Mouse (Mus musculus) forebrain, embryonic 14.5 days (tissue): Measurements from ENCODE around the gene Fam19a2. TPM values are rescaled to one million over a fixed set of nuclear protein-coding genes. Genes with fewer than 3 reads are reported as not detected.

Experiments
- ATAC-seq: fragments of 200-750 bp; cut with Nextera tagmentation; 2 replicates; pipeline ENCODE4 v1.8.0; 2017; ENCODE audit warnings: mild to moderate bottlenecking, moderate library complexity
- DNase-seq: peaks from one replicate; pipeline ENCODE4 v3.0.0-alpha.2; 2015; ENCODE audit warnings: low spot score
- H3K27ac ChIP-seq: fragments of 300-500 bp; sonication (generic); 2 replicates; pipeline ENCODE4 v1.5.1; 2014; ENCODE audit warnings: low read depth, mild to moderate bottlenecking, control low read depth, low read length, moderate library complexity
- H3K27me3 ChIP-seq: fragments of 300-500 bp; sonication (generic); replicated peaks from 2 replicates; pipeline ENCODE4 v1.6.1; 2014; ENCODE audit warnings: low read length, control low read depth, mixed read lengths; ENCODE audit not compliant: control insufficient read depth, insufficient read depth
- H3K36me3 ChIP-seq: fragments of 300-500 bp; sonication (generic); 2 replicates; pipeline ENCODE4 v1.6.1; 2014; ENCODE audit warnings: low read length, control low read depth; ENCODE audit not compliant: control insufficient read depth, insufficient read depth
- H3K4me1 ChIP-seq: fragments of 300-500 bp; sonication (generic); 2 replicates; pipeline ENCODE4 v1.6.1; 2014; ENCODE audit warnings: antibody characterized with exemption, low read length, control low read depth; ENCODE audit not compliant: control insufficient read depth, insufficient read depth
- H3K4me2 ChIP-seq: fragments of 300-500 bp; sonication (generic); 2 replicates; pipeline ENCODE4 v1.6.1; 2014; ENCODE audit warnings: mild to moderate bottlenecking, control low read depth, low read length
- H3K4me3 ChIP-seq: fragments of 300-500 bp; sonication (generic); 2 replicates; pipeline ENCODE4 v1.5.1; 2014; ENCODE audit warnings: low read depth, low read length, control low read depth
- H3K9ac ChIP-seq: fragments of 300-500 bp; sonication (generic); 2 replicates; pipeline ENCODE4 v1.6.1; 2014; ENCODE audit warnings: mild to moderate bottlenecking, low read length, control low read depth, moderate library complexity
- H3K9me3 ChIP-seq: fragments of 300-500 bp; sonication (generic); replicated peaks from 2 replicates; pipeline ENCODE4 v1.6.1; 2016; ENCODE audit warnings: low read length, control low read depth, mixed read lengths; ENCODE audit not compliant: control insufficient read depth
- WGBS: fragments of 180-500 bp; shearing (Covaris S2); extraction: QIAGEN DNeasy Blood & Tissue Kit; methylation state at CpG from one replicate; pipeline ENCODE4 v1.1.7; 2014; 5-methylcytosine and 5-hydroxymethylcytosine counted together
- polyA plus RNA-seq: library from polyadenylated mRNA; unstranded; fragments of >200 nt; fragmentation: Nextera tagmentation; extraction: Ambion mirVana; gene quantifications from 2 replicates; pipeline ENCODE4 v1.2.1, GENCODE M21; 2014

Fam19a2 gene
- polyA plus RNA-seq, 1 experiment from 2014 or later = 21.4 TPM

- Histone ChIP-seq H3K9ac (no peak overlapping the region), H3K36me3 (no peaks in the 10 kb centered on the region), H3K4me2 (no peak overlapping the region), H3K4me3 (no peak overlapping the region), H3K4me1 (no peaks in the 10 kb centered on the region), H3K27me3 (no peaks in the 10 kb centered on the region), H3K9me3 (no peaks in the 10 kb centered on the region), H3K27ac (no peak overlapping the region)
- 11% methylated on average over 8 of the region's 8 CpGs for WGBS
- ATAC-seq (peak; percentile 52; the same call in 1 of the 2 replicates), DNase-seq (peak; percentile 23)
Measured at GRCm38 (mm10) chr10:123692186-123692925, 428.6 kb downstream of the Fam19a2 start.

- ATAC-seq (no peak), DNase-seq (no peak)
- WGBS = 54% methylated on average over 4 of the region's 4 CpGs
- no peak overlapping the region for H3K27ac ChIP-seq
- no peaks in the 10 kb centered on the region for H3K27me3 ChIP-seq
- H3K36me3 ChIP-seq = no peaks in the 10 kb centered on the region
- no peaks in the 10 kb centered on the region for H3K9me3 ChIP-seq
- no peak overlapping the region for H3K9ac ChIP-seq
- H3K4me1 ChIP-seq = no peaks in the 10 kb centered on the region
- no peak overlapping the region for H3K4me2 ChIP-seq
- no peak overlapping the region for H3K4me3 ChIP-seq
Measured at GRCm38 (mm10) chr10:123692926-123693224, 429.1 kb downstream of the Fam19a2 start.

- Histone ChIP-seq H3K36me3 (no peaks in the 10 kb centered on the region), H3K4me3 (no peak overlapping the region), H3K27ac (no peak overlapping the region), H3K9me3 (no peaks in the 10 kb centered on the region), H3K4me2 (no peak overlapping the region), H3K4me1 (no peaks in the 10 kb centered on the region), H3K27me3 (no peaks in the 10 kb centered on the region), H3K9ac (no peak overlapping the region)
- 90% methylated on average over 4 of the region's 4 CpGs for WGBS
- ATAC-seq (no peak), DNase-seq (no peak)
Measured at GRCm38 (mm10) chr10:123702595-123702994, 438.8 kb downstream of the Fam19a2 start.

GRCm38 (mm10) chr10:123707026-123707425 is 443.2 kb downstream of the Fam19a2 start:
- ATAC-seq = no peak
- 96% methylated on average over 3 of the region's 3 CpGs for WGBS
- Histone ChIP-seq H3K4me2 (no peak overlapping the region), H3K36me3 (no peaks in the 10 kb centered on the region), H3K27me3 (no peaks in the 10 kb centered on the region), H3K4me3 (no peak overlapping the region), H3K4me1 (no peaks in the 10 kb centered on the region), H3K9me3 (no peaks in the 10 kb centered on the region), H3K9ac (no peak overlapping the region), H3K27ac (no peak overlapping the region)
- no peak for DNase-seq

- no peak overlapping the region for H3K27ac ChIP-seq
- ATAC-seq = no peak
- no peaks in the 10 kb centered on the region for H3K36me3 ChIP-seq
- H3K27me3 ChIP-seq = no peaks in the 10 kb centered on the region
- H3K4me2 ChIP-seq = no peak overlapping the region
- no peak for DNase-seq
- 71% methylated on average over 2 of the region's 2 CpGs for WGBS
- H3K9me3 ChIP-seq = no peaks in the 10 kb centered on the region
- H3K4me3 ChIP-seq = no peak overlapping the region
- no peaks in the 10 kb centered on the region for H3K4me1 ChIP-seq
- no peak overlapping the region for H3K9ac ChIP-seq
Measured at GRCm38 (mm10) chr10:123710738-123711137, 446.9 kb downstream of the Fam19a2 start.

GRCm38 (mm10) chr10:123721952-123722460 is 458.2 kb downstream of the Fam19a2 start:
- H3K36me3 ChIP-seq = no peaks in the 10 kb centered on the region
- H3K4me1 ChIP-seq = no peaks in the 10 kb centered on the region
- WGBS = 86% methylated on average over 2 of the region's 2 CpGs
- no peaks in the 10 kb centered on the region for H3K9me3 ChIP-seq
- no peak overlapping the region for H3K4me3 ChIP-seq
- no peak overlapping the region for H3K4me2 ChIP-seq
- H3K9ac ChIP-seq = no peak overlapping the region
- H3K27me3 ChIP-seq = no peaks in the 10 kb centered on the region
- no peak overlapping the region for H3K27ac ChIP-seq
- DNase-seq (no peak), ATAC-seq (no peak)

- H3K27ac ChIP-seq = no peak overlapping the region
- ATAC-seq (no peak), DNase-seq (no peak)
- no peaks in the 10 kb centered on the region for H3K27me3 ChIP-seq
- no peaks in the 10 kb centered on the region for H3K36me3 ChIP-seq
- no peak overlapping the region for H3K4me3 ChIP-seq
- no peaks in the 10 kb centered on the region for H3K4me1 ChIP-seq
- H3K9me3 ChIP-seq = no peaks in the 10 kb centered on the region
- no peak overlapping the region for H3K4me2 ChIP-seq
- H3K9ac ChIP-seq = no peak overlapping the region
Measured at GRCm38 (mm10) chr10:123723641-123724040, 459.8 kb downstream of the Fam19a2 start.

GRCm38 (mm10) chr10:123748317-123748716 is 484.5 kb downstream of the Fam19a2 start:
- no peak overlapping the region for H3K9ac ChIP-seq
- no peak overlapping the region for H3K27ac ChIP-seq
- ATAC-seq (peak; percentile 72), DNase-seq (peak; percentile 47)
- no peaks in the 10 kb centered on the region for H3K9me3 ChIP-seq
- no peak overlapping the region for H3K4me3 ChIP-seq
- WGBS = 67% methylated on average over 1 of the region's 1 CpGs
- no peaks in the 10 kb centered on the region for H3K27me3 ChIP-seq
- no peak overlapping the region for H3K4me2 ChIP-seq
- H3K36me3 ChIP-seq = no peaks in the 10 kb centered on the region
- H3K4me1 ChIP-seq = 0 out of 2 replicates have a peak, but pooled peaks cover 2% of the 10 kb centered on the region

- H3K27ac ChIP-seq = no peak overlapping the region
- 42% methylated on average over 6 of the region's 6 CpGs for WGBS
- H3K9ac ChIP-seq = no peak overlapping the region
- no peak overlapping the region for H3K4me2 ChIP-seq
- H3K9me3 ChIP-seq = no peaks in the 10 kb centered on the region
- ATAC-seq (peak; percentile 69), DNase-seq (peak; percentile 72)
- H3K36me3 ChIP-seq = no peaks in the 10 kb centered on the region
- no peaks in the 10 kb centered on the region for H3K27me3 ChIP-seq
- H3K4me3 ChIP-seq = no peak overlapping the region
- 0 out of 2 replicates have a peak, but pooled peaks cover 2% of the 10 kb centered on the region for H3K4me1 ChIP-seq
Measured at GRCm38 (mm10) chr10:123751676-123752280, 488.0 kb downstream of the Fam19a2 start.
